Mouse (Mus musculus) olfactory bulb, adult 2 months (tissue): ENCODE results near the gene Cacna1f.

Source experiments
- CTCF ChIP-seq: fragments of 200-500 bp; IDR thresholded peaks from 2 replicates; pipeline ENCODE4 v1.5.1; 2012; ENCODE audit warnings: low read depth, mild to moderate bottlenecking, low read length, moderate library complexity; ENCODE audit not compliant: insufficient read depth
- POLR2A ChIP-seq: fragments of 200-500 bp; IDR thresholded peaks from 2 replicates; pipeline ENCODE4 v1.6.1; 2012; ENCODE audit warnings: mild to moderate bottlenecking, low read depth, low read length, moderate library complexity; ENCODE audit not compliant: insufficient read depth

GRCm38 (mm10) chrX:7645349-7645748, 38.5 kb downstream of the Cacna1f start:
- TF ChIP-seq POLR2A (no peak), CTCF (no peak)
